32 mouse cellular contexts compared by ENCODE assay signal in genomic region chr8:94148236-94148635, GRCm38 (mm10). TPM values are rescaled to one million over a fixed set of nuclear protein-coding genes. Genes with fewer than 3 reads are reported as not detected.
DNase-seq lines count a peak whose midpoint lies in the region; ATAC-seq and TF ChIP-seq lines count a peak whose summit lies in the region.
"Had no signal": no experiment of that assay in that cellular context is flagged by ENCODE, and none has a peak within 500 bp of the region (broad histone marks: within the 10 kb centered on the region; RNA-seq: fewer than 3 reads in every experiment).

No protein-coding gene starts in this region.

- H3K36me3 ChIP-seq in forebrain, embryonic 14.5 days (ENCODE audit: control insufficient read depth, insufficient read depth, low read length): no peaks in the 10 kb centered on the region
- no peaks in the 10 kb centered on the region for H3K36me3 ChIP-seq in forebrain, embryonic 16.5 days (ENCODE audit: control insufficient read depth, insufficient read depth)
- H3K36me3 ChIP-seq: forebrain, embryonic 10.5 days; hindbrain, embryonic 15.5 days; intestine, embryonic 15.5 days; limb, embryonic 15.5 days; midbrain, embryonic 12.5 days; neural tube, embryonic 13.5 days had no signal

- peak; percentile 41 for DNase-seq in forebrain, embryonic 14.5 days (ENCODE audit: low spot score)
- DNase-seq in left cerebral cortex, adult 2 months (ENCODE audit: extremely low spot score in 1 of 2, low spot score in 2 of 2): no peak
- no peak for DNase-seq in left cerebral cortex, postnatal 4 days
- peak; percentile 67 for DNase-seq in NIH3T3 (ENCODE audit: low read depth)
- peak; percentile 49 for DNase-seq in telencephalon, adult 2 months (ENCODE audit: low read depth, low spot score)
- DNase-seq in adrenal gland, adult 8-10 months: no peak
- DNase-seq: adrenal gland, postnatal 10 days; cerebellum, adult 9-10 months; gastrocnemius, postnatal 10 days; kidney, adult 8-10 months; kidney, postnatal 36 days; layer of hippocampus, postnatal 36 days; lung, embryonic 14.5 days; thymus, adult 2 months; thymus, postnatal 4 days had no signal

- no peak for TF ChIP-seq CTCF in left cerebral cortex, adult 2 months (IDR thresholded peaks at IDR 0.05)

- no peak overlapping the region for H3K4me3 ChIP-seq in forebrain, embryonic 14.5 days (ENCODE audit: low read depth, low read length)
- H3K4me3 ChIP-seq in forebrain, embryonic 16.5 days (replicated peaks; ENCODE audit: low read length): no peak overlapping the region
- no peak overlapping the region for H3K4me3 ChIP-seq in left cerebral cortex, adult 2 months
- H3K4me3 ChIP-seq: forebrain, embryonic 10.5 days; hindbrain, embryonic 15.5 days; intestine, embryonic 15.5 days; limb, embryonic 15.5 days; midbrain, embryonic 12.5 days; neural tube, embryonic 13.5 days had no signal

- H3K9ac ChIP-seq in forebrain, embryonic 14.5 days (ENCODE audit: low read length): no peak overlapping the region
- H3K9ac ChIP-seq in forebrain, embryonic 16.5 days (replicated peaks; ENCODE audit: low read depth, low read length): no peak overlapping the region
- H3K9ac ChIP-seq: hindbrain, embryonic 15.5 days; intestine, embryonic 15.5 days; limb, embryonic 15.5 days; liver, embryonic 14.5 days; lung, embryonic 14.5 days; midbrain, embryonic 12.5 days; neural tube, embryonic 13.5 days had no signal

- WGBS in forebrain, embryonic 14.5 days: 38% methylated on average over 5 of the region's 5 CpGs
- WGBS in forebrain, embryonic 16.5 days: 24% methylated on average over 5 of the region's 5 CpGs

- H3K4me2 ChIP-seq in forebrain, embryonic 14.5 days (ENCODE audit: low read length): no peak overlapping the region
- no peak overlapping the region for H3K4me2 ChIP-seq in forebrain, embryonic 16.5 days (ENCODE audit: low read length)
- H3K4me2 ChIP-seq: heart, embryonic 11.5 days; hindbrain, embryonic 15.5 days; intestine, embryonic 15.5 days; limb, embryonic 15.5 days; lung, embryonic 14.5 days; midbrain, embryonic 12.5 days; neural tube, embryonic 13.5 days had no signal

- no peak overlapping the region for H3K27ac ChIP-seq in forebrain, embryonic 14.5 days (ENCODE audit: low read depth, low read length)
- H3K27ac ChIP-seq in forebrain, embryonic 16.5 days (ENCODE audit: low read length): no peak overlapping the region
- H3K27ac ChIP-seq in left cerebral cortex, adult 2 months: peak overlapping the region; percentile 53; the same call in 1 of the 2 replicates
- H3K27ac ChIP-seq: forebrain, embryonic 10.5 days; hindbrain, embryonic 15.5 days; intestine, embryonic 15.5 days; limb, embryonic 15.5 days; liver, embryonic 14.5 days; midbrain, embryonic 12.5 days; neural tube, embryonic 13.5 days had no signal

- peaks cover 10% of the 10 kb centered on the region for H3K4me1 ChIP-seq in forebrain, embryonic 14.5 days (ENCODE audit: control insufficient read depth, insufficient read depth, low read length)
- peaks cover 10% of the 10 kb centered on the region for H3K4me1 ChIP-seq in forebrain, embryonic 16.5 days (replicated peaks; ENCODE audit: control insufficient read depth, insufficient read depth, low read length)

- no peaks in the 10 kb centered on the region for H3K27me3 ChIP-seq in forebrain, embryonic 14.5 days (replicated peaks; ENCODE audit: control insufficient read depth, insufficient read depth, low read length)
- no peaks in the 10 kb centered on the region for H3K27me3 ChIP-seq in forebrain, embryonic 16.5 days (replicated peaks; ENCODE audit: control insufficient read depth, insufficient read depth, low read length)
- H3K27me3 ChIP-seq: intestine, embryonic 15.5 days had no signal

- no peaks in the 10 kb centered on the region for H3K9me3 ChIP-seq in forebrain, embryonic 14.5 days (replicated peaks; ENCODE audit: control insufficient read depth, low read length)
- no peaks in the 10 kb centered on the region for H3K9me3 ChIP-seq in forebrain, embryonic 16.5 days (ENCODE audit: control insufficient read depth, low read length)
- H3K9me3 ChIP-seq: forebrain, embryonic 10.5 days; hindbrain, embryonic 15.5 days; intestine, embryonic 15.5 days; limb, embryonic 15.5 days; midbrain, embryonic 12.5 days; neural tube, embryonic 13.5 days had no signal

- intact Hi-C loops in left cerebral cortex, adult 2 months (cut with DNase I): no loop called here
- intact Hi-C loops in left cerebral cortex, postnatal 4 days (cut with DNase I): no loop called here

- ATAC-seq in forebrain, embryonic 14.5 days: no peak
- ATAC-seq in forebrain, embryonic 16.5 days: no peak
- ATAC-seq: activated CD4-positive, CD25-positive, alpha-beta regulatory T cell, adult 4 months; intestine, embryonic 15.5 days had no signal

RNA-seq across cellular contexts. Expression of gene Mt3, which starts 4.2 kb away (rescaled TPM):
- polyA plus RNA-seq in forebrain, embryonic 14.5 days (2014; fragmentation: Nextera tagmentation; extraction: Ambion mirVana): 237 and 306 TPM in 2 replicates
- 191 and 212 TPM in 2 replicates for polyA plus RNA-seq in forebrain, embryonic 16.5 days (2015; fragmentation: Nextera tagmentation; extraction: Ambion mirVana)
- 100 to 1,000 TPM; 848 to 875 TPM for total RNA-seq in left cerebral cortex, adult 2 months (2021)
- 100 to 1,000 TPM; 204 to 210 TPM for total RNA-seq in left cerebral cortex, postnatal 4 days (2021)
- total RNA-seq in adrenal gland, adult 8-10 months (2022): 10 to 100 TPM in 2 of 4 experiments, 1 to 10 TPM in 2; 7.4 to 11.2 (median 9.6) TPM
- total RNA-seq: common myeloid progenitor, adult 5-6 weeks; granulocyte monocyte progenitor cell, adult 5-6 weeks; hematopoietic stem cell, adult 5-6 weeks; megakaryocyte, adult 5-6 weeks had no signal
- polyA plus RNA-seq: activated CD4-positive, CD25-positive, alpha-beta regulatory T cell, adult 4 months had no signal

RNA-seq across cellular contexts. Expression of gene Mt4, which starts 11.2 kb away (rescaled TPM):
- polyA plus RNA-seq in forebrain, embryonic 14.5 days (2014; fragmentation: Nextera tagmentation; extraction: Ambion mirVana): not detected in 2 replicates
- polyA plus RNA-seq in forebrain, embryonic 16.5 days (2015; fragmentation: Nextera tagmentation; extraction: Ambion mirVana): not detected in 2 replicates
- not detected for total RNA-seq in left cerebral cortex, adult 2 months (2021)
- not detected for total RNA-seq in left cerebral cortex, postnatal 4 days (2021)
- not detected for total RNA-seq in adrenal gland, adult 8-10 months (2022)
- total RNA-seq: adrenal gland, postnatal 10 days; common myeloid progenitor, adult 5-6 weeks; gastrocnemius, postnatal 10 days; granulocyte monocyte progenitor cell, adult 5-6 weeks; hematopoietic stem cell, adult 5-6 weeks; layer of hippocampus, postnatal 36 days; left cerebral cortex, postnatal 25 days; megakaryocyte, adult 5-6 weeks had no signal
- polyA plus RNA-seq: activated CD4-positive, CD25-positive, alpha-beta regulatory T cell, adult 4 months; forebrain, embryonic 10.5 days; heart, embryonic 11.5 days; heart, postnatal 0 days; hindbrain, embryonic 15.5 days; lung, embryonic 14.5 days; midbrain, embryonic 12.5 days; neural tube, embryonic 13.5 days; small intestine, adult 2 months had no signal

RNA-seq across cellular contexts. Expression of gene Mt2, which starts 24.2 kb away (rescaled TPM):
- polyA plus RNA-seq in forebrain, embryonic 14.5 days (2014; fragmentation: Nextera tagmentation; extraction: Ambion mirVana): 29.4 and 47.5 TPM in 2 replicates
- polyA plus RNA-seq in forebrain, embryonic 16.5 days (2015; fragmentation: Nextera tagmentation; extraction: Ambion mirVana): 30.4 and 42.4 TPM in 2 replicates
- total RNA-seq in left cerebral cortex, adult 2 months (2021): 100 to 1,000 TPM; 384 to 423 TPM
- total RNA-seq in left cerebral cortex, postnatal 4 days (2021): 10 to 100 TPM; 48.9 to 50.5 TPM
- total RNA-seq in adrenal gland, adult 8-10 months (2022): 100 to 1,000 TPM; 120 to 244 (median 215) TPM
- polyA plus RNA-seq: activated CD4-positive, CD25-positive, alpha-beta regulatory T cell, adult 4 months had no signal

RNA-seq across cellular contexts. Expression of gene Mt1, which starts 30.6 kb away (rescaled TPM):
- 77.2 and 110 TPM in 2 replicates for polyA plus RNA-seq in forebrain, embryonic 14.5 days (2014; fragmentation: Nextera tagmentation; extraction: Ambion mirVana)
- polyA plus RNA-seq in forebrain, embryonic 16.5 days (2015; fragmentation: Nextera tagmentation; extraction: Ambion mirVana): 75.0 and 96.2 TPM in 2 replicates
- 100 to 1,000 TPM; 490 to 507 TPM for total RNA-seq in left cerebral cortex, adult 2 months (2021)
- 10 to 100 TPM; 40.5 to 51.0 TPM for total RNA-seq in left cerebral cortex, postnatal 4 days (2021)
- 100 to 1,000 TPM; 179 to 332 (median 286) TPM for total RNA-seq in adrenal gland, adult 8-10 months (2022)

RNA-seq across cellular contexts. Expression of gene Bbs2, which starts 49.5 kb away (rescaled TPM):
- 18.7 and 22.8 TPM in 2 replicates for polyA plus RNA-seq in forebrain, embryonic 14.5 days (2014; fragmentation: Nextera tagmentation; extraction: Ambion mirVana)
- 19.8 and 21.0 TPM in 2 replicates for polyA plus RNA-seq in forebrain, embryonic 16.5 days (2015; fragmentation: Nextera tagmentation; extraction: Ambion mirVana)
- total RNA-seq in left cerebral cortex, adult 2 months (2021): 10 to 100 TPM; 30.7 to 35.9 TPM
- total RNA-seq in left cerebral cortex, postnatal 4 days (2021): 10 to 100 TPM; 15.8 to 16.1 TPM
- total RNA-seq in adrenal gland, adult 8-10 months (2022): 10 to 100 TPM; 24.6 to 32.1 (median 28.2) TPM

Comparison
In these comparisons a context has a peak if more than half of its experiments do, and no peak if none do; other contexts are left out.
1. DNase-seq: peak in forebrain, embryonic 14.5 days (single experiment), NIH3T3 (single experiment) and telencephalon, adult 2 months (single experiment); none in left cerebral cortex, adult 2 months (0 of 2), left cerebral cortex, postnatal 4 days (single experiment) and adrenal gland, adult 8-10 months (single experiment).
2. RNA of gene Mt3, which starts 4.2 kb away (total RNA-seq): 848 to 875 TPM in left cerebral cortex, adult 2 months and 204 to 210 TPM in left cerebral cortex, postnatal 4 days; 7.4 to 11.2 TPM in adrenal gland, adult 8-10 months; every median in the first group is over 10 times any median in the second.